Mouse (Mus musculus) urinary bladder, postnatal 0 days (tissue): Measurements from ENCODE around the gene Amelx. TPM values are rescaled to one million over a fixed set of nuclear protein-coding genes. Genes with fewer than 3 reads are reported as not detected.

Source experiments
- polyA plus RNA-seq: library from polyadenylated mRNA; unstranded; fragments of >200 nt; fragmentation: Nextera tagmentation; extraction: Ambion mirVana; gene quantifications from 2 replicates; pipeline ENCODE4 v1.2.1, GENCODE M21; 2015

Gene Amelx
- polyA plus RNA-seq, result not detected in 2 replicates

GRCm38 (mm10) chrX:169187100-169187499 is at the start of gene Amelx:
Gene Amelx, minus strand, starts transcription at chrX:169187200.

Other genes starting within 250 kb of the Amelx start
- 23.2 and 27.3 TPM in 2 replicates for gene Hccs, start 133.2 kb upstream of the Amelx start, polyA plus RNA-seq